Mouse (Mus musculus) lung, postnatal 0 days (tissue): Measurements from ENCODE around the gene Tmem198b. TPM values are rescaled to one million over a fixed set of nuclear protein-coding genes. Genes with fewer than 3 reads are reported as not detected.
"Not testable (repeated sequence)": the region's sequence is repeated elsewhere in the genome, so short reads cannot be mapped to it uniquely, and the experiment has no call there.

Experiments
- ATAC-seq: fragments of 200-750 bp; cut with Nextera tagmentation; 2 replicates; pipeline ENCODE4 v1.8.0; 2017; ENCODE audit warnings: moderate library complexity
- DNase-seq: peaks from one replicate; pipeline ENCODE4 v3.0.0-alpha.2; 2016; ENCODE audit warnings: low spot score
- H3K27ac ChIP-seq: fragments of 300-500 bp; sonication (generic); 2 replicates; pipeline ENCODE4 v1.5.1; 2014; ENCODE audit warnings: antibody characterized with exemption, mild to moderate bottlenecking, low read length, mixed read lengths
- H3K27me3 ChIP-seq: fragments of 300-500 bp; sonication (generic); replicated peaks from 2 replicates; pipeline ENCODE4 v1.6.1; 2014; ENCODE audit warnings: low read length, mixed read lengths; ENCODE audit not compliant: insufficient read depth
- H3K36me3 ChIP-seq: fragments of 300-500 bp; sonication (generic); 2 replicates; pipeline ENCODE4 v1.6.1; 2014; ENCODE audit warnings: low read length, mixed read lengths; ENCODE audit not compliant: insufficient read depth
- H3K4me1 ChIP-seq: fragments of 300-500 bp; sonication (generic); 2 replicates; pipeline ENCODE4 v1.6.1; 2014; ENCODE audit warnings: antibody characterized with exemption, low read depth, low read length, mixed read lengths; ENCODE audit not compliant: insufficient read depth
- H3K4me2 ChIP-seq: fragments of 300-500 bp; sonication (generic); replicated peaks from 2 replicates; pipeline ENCODE4 v1.6.1; 2014; ENCODE audit warnings: low read depth, mild to moderate bottlenecking, low read length, moderate library complexity, mixed read lengths
- H3K4me3 ChIP-seq: fragments of 300-500 bp; sonication (generic); 2 replicates; pipeline ENCODE4 v1.5.1; 2014; ENCODE audit warnings: low read depth, low read length
- H3K9ac ChIP-seq: fragments of 300-500 bp; sonication (generic); replicated peaks from 2 replicates; pipeline ENCODE4 v1.6.1; 2014; ENCODE audit warnings: low read depth, mild to moderate bottlenecking
- H3K9me3 ChIP-seq: fragments of 300-500 bp; sonication (generic); 2 replicates; pipeline ENCODE4 v1.6.1; 2016; ENCODE audit warnings: low read length, mixed read lengths
- CTCF ChIP-seq: IDR thresholded peaks from 2 replicates; pipeline ENCODE4 v1.5.1; 2016; ENCODE audit warnings: antibody characterized with exemption, mild to moderate bottlenecking
- EP300 ChIP-seq: IDR thresholded peaks from 2 replicates; pipeline ENCODE4 v1.6.1; 2016; ENCODE audit warnings: antibody characterized with exemption, mild to moderate bottlenecking, control low read depth
- WGBS: fragments of 180-500 bp; shearing (Covaris S2); extraction: QIAGEN DNeasy Blood & Tissue Kit; methylation state at CpG from one replicate; pipeline ENCODE4 v1.1.7; 2014; 5-methylcytosine and 5-hydroxymethylcytosine counted together
- polyA plus RNA-seq: library from polyadenylated mRNA; unstranded; fragments of >200 nt; fragmentation: Nextera tagmentation; extraction: Ambion mirVana; gene quantifications from 2 replicates; pipeline ENCODE4 v1.2.1, GENCODE M21; 2015

Gene Tmem198b
- polyA plus RNA-seq, 1 experiment from 2014 or later: 13.6 TPM

DNA sequence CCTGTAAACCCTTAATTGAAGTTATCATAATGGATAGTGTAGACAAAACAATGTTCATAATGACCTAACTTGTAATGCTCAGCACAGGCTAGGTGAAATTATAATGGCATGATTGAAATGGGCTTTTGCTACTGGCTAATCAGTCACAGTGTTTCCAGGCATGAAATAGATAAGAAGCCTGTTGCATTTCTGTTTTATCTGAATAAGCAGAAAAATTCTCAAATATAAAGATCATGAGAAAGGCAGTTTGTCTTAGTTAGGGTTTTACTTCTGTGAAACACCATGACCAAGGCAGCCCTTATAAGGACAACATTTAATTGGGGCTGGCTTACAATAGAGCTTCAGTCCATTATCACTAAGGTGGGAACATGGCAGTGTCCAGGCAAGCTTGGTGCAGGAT lies 36.4 kb upstream of the Tmem198b start:
- Histone ChIP-seq H3K36me3 (peaks cover 28% of the 10 kb centered on the region; the same call in 1 of the 2 replicates), H3K4me3 (no peak overlapping the region), H3K4me2 (no peak overlapping the region), H3K9me3 (no peaks in the 10 kb centered on the region), H3K9ac (no peak overlapping the region), H3K4me1 (no peaks in the 10 kb centered on the region), H3K27me3 (no peaks in the 10 kb centered on the region), H3K27ac (no peak overlapping the region)
- DNase-seq: no peak
- no peak for ATAC-seq
- TF ChIP-seq EP300 (no peak), CTCF (no peak)

DNA sequence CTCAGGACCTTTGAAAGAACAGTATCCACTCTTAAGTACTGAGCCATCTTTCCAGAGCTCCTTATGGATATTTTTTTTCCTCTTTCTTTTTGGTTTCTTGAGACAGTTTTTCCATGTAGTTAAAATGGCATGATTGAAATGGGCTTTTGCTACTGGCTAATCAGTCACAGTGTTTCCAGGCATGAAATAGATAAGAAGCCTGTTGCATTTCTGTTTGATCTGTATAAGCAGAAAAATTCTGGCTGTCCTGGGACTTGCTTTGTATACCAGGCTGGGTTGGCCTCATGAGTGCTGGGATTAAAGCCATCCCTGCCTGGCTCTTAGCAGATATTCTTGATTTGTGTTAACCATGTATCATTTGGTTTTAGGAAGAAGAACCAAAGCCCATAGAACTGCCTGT lies 35.3 kb upstream of the Tmem198b start:
- no peak for DNase-seq
- Histone ChIP-seq H3K36me3 (peaks cover 21% of the 10 kb centered on the region; the same call in 1 of the 2 replicates), H3K4me2 (no peak overlapping the region), H3K27ac (no peak overlapping the region), H3K9ac (no peak overlapping the region), H3K4me1 (no peaks in the 10 kb centered on the region), H3K9me3 (no peaks in the 10 kb centered on the region), H3K4me3 (no peak overlapping the region), H3K27me3 (no peaks in the 10 kb centered on the region)
- no peak for ATAC-seq
- TF ChIP-seq EP300 (no peak), CTCF (no peak)

DNA sequence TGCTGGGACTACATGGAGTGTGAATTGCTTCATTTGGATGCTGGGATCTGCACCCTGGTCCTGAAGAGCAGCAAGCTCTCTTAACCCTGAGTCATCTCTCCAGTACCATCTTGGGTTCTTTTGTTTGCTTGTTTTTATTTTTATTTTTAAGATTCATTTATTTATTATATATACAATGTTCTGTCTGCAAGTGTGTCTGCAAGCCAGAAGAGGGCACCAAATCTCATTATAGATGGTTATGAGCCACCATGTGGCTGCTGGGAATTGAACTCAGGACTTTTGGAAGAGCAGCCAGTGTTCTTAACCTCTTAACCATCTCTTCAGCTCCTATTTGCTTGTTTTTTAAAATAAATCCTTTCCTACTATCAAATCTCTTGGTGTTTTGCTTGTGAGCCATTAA lies 33.2 kb upstream of the Tmem198b start:
- Histone ChIP-seq H3K27ac (no peak overlapping the region), H3K9ac (no peak overlapping the region), H3K4me2 (no peak overlapping the region), H3K27me3 (no peaks in the 10 kb centered on the region), H3K4me1 (no peaks in the 10 kb centered on the region), H3K4me3 (no peak overlapping the region), H3K36me3 (peaks cover 13% of the 10 kb centered on the region; the same call in 1 of the 2 replicates), H3K9me3 (no peaks in the 10 kb centered on the region)
- DNase-seq: no peak
- no peak for TF ChIP-seq EP300
- peak; percentile 26; the same call in 1 of the 2 replicates for TF ChIP-seq CTCF
- ATAC-seq: no peak

DNA sequence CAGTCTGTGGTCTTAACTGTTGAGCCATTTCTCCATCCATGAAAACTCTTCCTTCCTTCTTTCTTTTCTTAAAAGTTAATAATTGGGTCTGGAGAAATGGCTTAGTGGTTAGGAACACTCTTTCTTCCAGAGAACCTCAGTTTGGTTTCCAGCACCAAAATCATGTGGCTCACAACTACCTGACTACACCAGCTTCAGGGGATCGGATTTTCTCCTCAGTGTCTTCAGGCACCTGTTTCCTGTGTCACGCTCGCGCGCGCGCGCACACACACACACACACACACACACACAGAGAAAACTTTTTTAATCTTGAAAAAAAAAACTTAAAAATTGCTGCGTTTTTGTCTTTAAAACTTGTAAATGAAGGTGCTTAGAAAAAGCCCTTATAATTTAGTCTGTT lies 19.7 kb upstream of the Tmem198b start:
- H3K4me1 ChIP-seq: peaks cover 6% of the 10 kb centered on the region; the same call in 1 of the 2 replicates
- H3K4me2 ChIP-seq: no peak overlapping the region
- no peaks in the 10 kb centered on the region for H3K9me3 ChIP-seq
- no peak overlapping the region for H3K9ac ChIP-seq
- DNase-seq: no peak
- H3K4me3 ChIP-seq: no peak overlapping the region
- H3K36me3 ChIP-seq: no peaks in the 10 kb centered on the region
- no peak for ATAC-seq
- H3K27me3 ChIP-seq: no peaks in the 10 kb centered on the region
- no peak for TF ChIP-seq EP300
- TF ChIP-seq CTCF: no peak
- no peak overlapping the region for H3K27ac ChIP-seq
- 95% methylated on average over 9 of the region's 9 CpGs for WGBS

DNA sequence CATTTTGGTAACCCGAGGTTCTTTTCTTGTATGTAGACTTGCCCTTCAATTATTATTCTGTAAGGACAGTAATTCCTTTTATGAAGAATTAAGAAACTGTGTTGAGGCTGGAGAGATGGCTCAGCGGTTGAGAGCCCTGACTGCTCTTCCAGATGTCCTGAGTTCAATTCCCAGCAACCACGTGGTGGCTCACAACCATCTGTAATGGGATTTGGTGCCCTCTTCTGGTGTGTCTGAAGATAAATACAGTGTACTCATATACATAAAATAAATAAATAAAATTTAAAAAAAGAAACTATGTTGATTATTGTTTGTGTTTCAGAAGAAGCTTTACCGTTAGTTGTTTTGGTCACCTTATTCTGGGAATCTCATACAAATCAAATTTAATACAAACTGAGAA lies 18.9 kb upstream of the Tmem198b start:
- 63% methylated on average over 4 of the region's 4 CpGs for WGBS
- not testable (repeated sequence) for H3K9ac ChIP-seq, H3K4me3 ChIP-seq, H3K27me3 ChIP-seq, H3K36me3 ChIP-seq, H3K9me3 ChIP-seq, H3K4me1 ChIP-seq, H3K27ac ChIP-seq, DNase-seq, ATAC-seq, H3K4me2 ChIP-seq

DNA sequence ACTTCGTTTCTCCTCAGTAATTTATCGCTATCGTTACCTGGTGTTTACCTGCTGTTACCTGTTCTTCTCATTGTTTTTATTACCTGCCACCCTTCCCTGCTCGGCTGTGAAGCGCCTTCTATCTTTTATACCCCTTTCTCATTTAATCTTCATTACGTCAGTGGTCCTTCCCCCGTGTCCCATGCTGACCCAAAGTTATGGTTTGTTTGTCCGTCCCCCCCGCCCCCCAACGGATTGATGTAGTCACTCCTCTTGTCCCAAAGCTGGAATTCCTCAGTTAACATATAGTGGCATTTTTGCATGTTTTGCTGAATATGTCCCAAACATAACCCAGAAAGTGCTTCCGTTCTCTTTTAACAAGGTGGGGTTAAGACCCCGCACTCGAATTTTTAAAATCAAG lies 18.0 kb upstream of the Tmem198b start:
- WGBS: 3% methylated on average over 13 of the region's 13 CpGs
- TF ChIP-seq CTCF: no peak; the same call in 1 of the 2 replicates
- DNase-seq (peak; percentile 17), ATAC-seq (no peak)
- Histone ChIP-seq H3K27ac (peak overlapping the region; percentile 33; the same call in 1 of the 2 replicates), H3K4me2 (peak overlapping the region; percentile 68), H3K9ac (peak overlapping the region; percentile 75), H3K36me3 (peaks cover 10% of the 10 kb centered on the region; the same call in 1 of the 2 replicates), H3K4me1 (peaks cover 6% of the 10 kb centered on the region; the same call in 1 of the 2 replicates), H3K4me3 (peak overlapping the region; percentile 63), H3K27me3 (no peaks in the 10 kb centered on the region), H3K9me3 (no peaks in the 10 kb centered on the region)
